Mouse (Mus musculus) layer of hippocampus, adult 8-10 months (tissue): Measurements from ENCODE around the gene Gfod1. TPM values are rescaled to one million over a fixed set of nuclear protein-coding genes. Genes with fewer than 3 reads are reported as not detected.

ENCODE experiments used
- DNase-seq, 2 experiments: peaks; one replicate each; pipeline ENCODE4 v3.0.0; 2022; ENCODE audit warnings: low spot score in 2 of 2
- total RNA-seq, 4 experiments: library from RNA; stranded (reverse); gene quantifications; 2 replicates each; pipeline ENCODE4 v1.2.4; 2022

Gene Gfod1
- total RNA-seq, 4 experiments from 2014 or later: 77.4 to 104 (median 91.8) TPM

DNA sequence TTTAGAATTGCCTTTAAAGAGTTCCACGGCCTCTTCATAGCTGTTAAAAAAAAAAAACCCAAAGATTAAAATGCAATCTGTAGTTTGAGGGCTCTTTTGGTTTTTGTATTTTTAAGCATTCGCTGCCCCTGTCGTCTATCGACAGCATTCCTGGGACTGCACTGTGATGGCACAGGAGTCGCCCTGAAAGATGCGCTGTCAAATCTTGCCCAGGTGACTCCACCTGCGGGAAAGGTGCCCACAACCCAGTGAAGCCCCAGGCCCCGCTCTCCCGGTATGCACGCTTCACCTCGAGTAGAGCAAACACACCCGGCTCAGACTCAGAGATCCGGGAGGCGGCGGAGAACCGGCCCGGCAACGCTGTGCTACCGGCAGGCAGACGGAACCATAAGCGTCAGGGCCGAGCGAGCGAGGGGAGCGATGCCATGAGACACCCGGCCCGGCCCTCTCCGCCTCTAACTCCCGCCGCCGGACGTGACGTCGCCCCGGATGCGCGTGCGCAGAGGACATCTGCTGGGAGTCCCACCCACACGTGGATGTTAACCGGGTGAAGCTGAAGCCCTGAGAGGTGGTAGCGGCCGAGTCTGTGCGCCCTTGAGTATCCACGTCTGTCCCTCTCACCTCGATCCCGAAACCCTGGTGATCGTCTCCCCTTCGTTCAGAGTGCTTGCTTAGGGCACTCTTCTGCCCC is 132.8 kb downstream of the Gfod1 start, which contains the start of gene Tbc1d7:
Tbc1d7 (minus strand) TSS at position 482 of the 691 bp plus-strand sequence.
- peak; percentile 94 to 98 for DNase-seq

- no peak for DNase-seq
These were observed 136.3 kb downstream of the Gfod1 start for GRCm38 (mm10) chr13:43167721-43168120.

GRCm38 (mm10) chr13:43159429-43159828 is 144.5 kb downstream of the Gfod1 start:
- no peak for DNase-seq

DNA sequence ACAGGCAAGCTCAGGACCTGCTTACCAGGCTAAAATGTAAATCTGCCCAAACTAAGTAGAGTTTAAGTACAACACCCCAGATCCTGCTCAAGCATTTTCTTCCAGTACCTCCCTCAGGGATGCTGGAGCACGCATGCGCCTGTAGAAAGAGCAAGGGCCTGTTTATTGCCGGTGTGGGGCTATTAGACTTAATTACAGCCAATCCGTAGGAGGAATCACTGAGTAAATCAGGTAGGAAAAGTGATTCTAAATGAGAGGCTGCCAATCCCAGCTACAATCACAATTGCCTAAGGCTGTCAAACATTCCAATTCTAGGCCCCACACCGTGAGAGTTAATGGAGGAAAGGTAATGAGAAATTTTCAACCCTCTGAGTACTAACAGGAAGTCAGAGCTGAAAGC is 145.7 kb downstream of the Gfod1 start:
- no peak for DNase-seq

DNA sequence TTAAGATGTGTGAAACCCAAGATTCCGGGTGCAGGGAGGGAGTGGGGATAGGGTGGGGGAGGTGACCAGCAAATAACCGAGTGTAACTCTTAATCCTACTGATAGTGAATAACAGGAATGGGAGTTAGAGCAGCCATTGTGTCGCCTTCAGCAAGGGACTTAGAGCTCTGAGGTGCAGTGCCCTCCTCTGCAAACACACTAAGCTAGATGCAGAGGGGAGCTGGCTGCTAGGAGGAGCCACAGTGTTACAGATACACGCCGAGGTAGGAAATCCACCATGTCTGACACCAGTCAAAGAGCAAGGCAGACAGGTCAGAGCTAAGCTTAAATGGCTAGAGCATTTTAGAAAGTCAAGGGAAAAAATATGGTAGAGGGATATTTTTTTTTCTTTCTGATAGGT is 146.6 kb downstream of the Gfod1 start:
- DNase-seq: no peak

DNA sequence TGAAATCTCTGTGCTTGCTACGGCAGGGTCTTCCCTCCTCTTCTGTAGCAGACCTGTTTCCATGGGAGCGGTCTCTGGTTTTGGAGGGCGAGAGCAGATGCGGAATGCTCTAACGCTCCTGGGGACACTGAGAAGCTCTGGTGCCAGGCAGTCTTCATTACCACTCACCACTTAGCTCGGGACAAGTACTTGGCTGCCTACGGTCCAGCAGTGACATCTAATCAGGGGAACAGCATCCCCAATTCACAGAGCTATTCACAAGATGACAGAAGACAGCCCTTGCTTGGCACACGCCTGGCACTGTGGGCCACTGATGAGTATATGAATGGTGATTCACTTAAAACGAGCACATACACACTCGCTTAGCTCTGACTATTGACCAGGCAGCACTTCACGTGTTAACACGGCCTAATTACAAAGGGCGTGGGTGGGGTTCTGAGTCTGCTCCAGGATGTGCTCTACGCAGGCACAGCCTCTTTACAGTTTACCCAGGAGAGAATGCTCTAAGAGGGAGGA is 151.9 kb downstream of the Gfod1 start:
- no peak for DNase-seq

- DNase-seq: no peak
These were observed 154.3 kb downstream of the Gfod1 start for GRCm38 (mm10) chr13:43149661-43150060.

- DNase-seq: no peak
These were observed 155.3 kb downstream of the Gfod1 start for GRCm38 (mm10) chr13:43148692-43149091.

DNA sequence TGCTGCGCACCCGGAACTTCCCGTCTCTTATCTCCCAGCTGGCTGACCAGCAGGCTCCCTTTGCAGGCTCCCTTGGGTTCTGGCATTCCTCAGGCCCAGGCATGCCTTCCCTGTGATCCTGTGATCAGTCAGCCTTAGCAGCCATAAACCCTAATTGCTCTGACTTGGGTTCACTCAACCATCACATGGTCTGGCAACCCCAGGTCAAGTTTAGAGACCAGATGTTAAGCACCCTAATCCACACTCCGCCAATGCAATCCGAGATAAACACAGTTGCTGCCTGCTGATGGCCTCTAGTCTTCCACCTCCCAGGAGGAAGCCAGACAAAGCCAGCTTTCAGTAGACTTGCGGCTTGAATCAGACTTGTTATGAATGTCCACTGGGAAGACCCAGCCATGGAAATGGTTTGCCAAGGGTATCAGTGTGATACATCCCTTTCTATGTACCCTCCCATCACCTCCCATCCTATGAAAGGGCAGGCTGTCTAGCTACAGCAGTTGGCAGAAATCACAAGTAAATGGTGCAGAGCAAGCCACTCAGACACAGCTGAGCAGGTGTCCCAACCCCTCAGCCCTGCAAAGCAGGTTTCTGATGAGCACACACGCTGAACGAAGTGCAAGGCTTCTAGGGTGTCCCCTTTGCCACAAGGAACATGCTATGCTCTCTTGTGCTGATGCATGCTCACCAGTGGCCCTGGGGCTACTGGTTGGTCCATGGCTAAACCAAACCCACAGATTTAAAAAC is 157.3 kb downstream of the Gfod1 start:
- no peak for DNase-seq

Other genes with a start within 250 kb of the Gfod1 start
- gene Tbc1d7, start 132.7 kb downstream of the Gfod1 start, total RNA-seq: 10 to 100 TPM; 25.9 to 30.3 (median 27.8) TPM
- gene Sirt5, start 61.3 kb upstream of the Gfod1 start, total RNA-seq: 10 to 100 TPM; 18.4 to 25.4 (median 19.5) TPM
- gene Nol7, start 94.2 kb upstream of the Gfod1 start, total RNA-seq: 10 to 100 TPM; 71.6 to 79.7 (median 73.1) TPM
- 100 to 1,000 TPM in 2 of 4 experiments, 10 to 100 TPM in 2; 89.6 to 111 (median 99.4) TPM for gene Ranbp9, start 177.1 kb upstream of the Gfod1 start, total RNA-seq